Mouse (Mus musculus): ENCODE measurements around the gene Phf21a.
"Not testable (repeated sequence)": the region's sequence is repeated elsewhere in the genome, so short reads cannot be mapped to it uniquely, and the experiment has no call there.

The Phf21a gene

DNA sequence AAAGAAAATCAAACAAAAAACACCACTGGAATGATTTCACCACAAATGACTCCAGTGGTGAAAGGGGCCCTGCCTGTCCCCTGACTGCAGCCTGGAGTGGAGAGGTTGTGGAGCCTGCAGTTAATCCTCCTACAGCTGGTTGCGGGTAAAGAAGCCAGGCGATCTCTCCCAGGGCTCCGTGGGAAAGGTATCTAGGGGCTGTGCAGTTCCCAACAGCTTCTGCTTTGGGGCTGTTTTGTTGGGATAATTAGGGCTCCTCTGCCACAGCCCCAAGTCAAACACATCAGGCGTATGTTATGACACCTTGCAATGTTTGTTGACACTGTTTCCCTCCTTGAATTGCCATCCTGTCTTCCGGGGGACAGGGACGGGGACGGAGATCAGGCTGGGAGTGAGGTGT is 47.5 kb downstream of the Phf21a start:
- Histone ChIP-seq H3K9me3 (ENCODE audit: low read length) (no peaks in the 10 kb centered on the region), H3K4me1 (replicated peaks; ENCODE audit: low read depth, low read length) (peaks cover 60% of the 10 kb centered on the region), H3K36me3 (ENCODE audit: insufficient read depth, low read length) (no peaks in the 10 kb centered on the region), H3K27me3 (ENCODE audit: insufficient read depth, low read length) (no peaks in the 10 kb centered on the region), H3K4me3 (replicated peaks; ENCODE audit: low read length) (peak overlapping the region; percentile 64)
- no peak for TF ChIP-seq CTCF (conservative IDR thresholded peaks at IDR 0.05; ENCODE audit: low read length)
- no peak for TF ChIP-seq POU5F1 (IDR thresholded peaks at IDR 0.05; ENCODE audit: borderline replicate concordance, low read length)
- no peak for TF ChIP-seq NANOG (IDR thresholded peaks at IDR 0.05; ENCODE audit: borderline replicate concordance, low read length)

DNA sequence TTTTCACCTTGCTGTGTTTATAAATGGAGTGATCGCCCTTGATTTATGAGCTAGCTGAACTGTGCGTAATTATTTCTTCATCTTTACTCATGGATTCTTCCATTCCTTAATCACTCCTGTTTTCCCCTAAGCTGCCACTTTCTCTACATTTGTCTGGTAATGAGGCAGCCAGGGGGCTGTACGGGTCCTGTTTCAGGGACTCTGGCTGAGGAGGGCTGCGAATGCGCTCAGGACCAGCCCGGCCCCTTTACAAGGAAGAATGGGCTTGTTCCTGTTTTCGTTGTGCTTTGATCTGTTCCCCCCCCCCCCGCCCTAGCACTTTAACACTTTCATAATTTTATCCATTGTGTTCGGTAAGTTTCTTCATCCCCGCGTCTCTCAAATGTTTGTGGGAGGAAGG is 48.2 kb downstream of the Phf21a start:
- Histone ChIP-seq H3K27me3 (ENCODE audit: insufficient read depth, low read length) (no peaks in the 10 kb centered on the region), H3K4me3 (replicated peaks; ENCODE audit: low read length) (peak overlapping the region; percentile 64), H3K9me3 (ENCODE audit: low read length) (no peaks in the 10 kb centered on the region), H3K36me3 (ENCODE audit: insufficient read depth, low read length) (no peaks in the 10 kb centered on the region), H3K4me1 (replicated peaks; ENCODE audit: low read depth, low read length) (peaks cover 67% of the 10 kb centered on the region)
- peak; percentile 33; the same call in 1 of the 2 replicates for TF ChIP-seq NANOG (IDR thresholded peaks at IDR 0.05; ENCODE audit: borderline replicate concordance, low read length)
- no peak for TF ChIP-seq POU5F1 (IDR thresholded peaks at IDR 0.05; ENCODE audit: borderline replicate concordance, low read length)

DNA sequence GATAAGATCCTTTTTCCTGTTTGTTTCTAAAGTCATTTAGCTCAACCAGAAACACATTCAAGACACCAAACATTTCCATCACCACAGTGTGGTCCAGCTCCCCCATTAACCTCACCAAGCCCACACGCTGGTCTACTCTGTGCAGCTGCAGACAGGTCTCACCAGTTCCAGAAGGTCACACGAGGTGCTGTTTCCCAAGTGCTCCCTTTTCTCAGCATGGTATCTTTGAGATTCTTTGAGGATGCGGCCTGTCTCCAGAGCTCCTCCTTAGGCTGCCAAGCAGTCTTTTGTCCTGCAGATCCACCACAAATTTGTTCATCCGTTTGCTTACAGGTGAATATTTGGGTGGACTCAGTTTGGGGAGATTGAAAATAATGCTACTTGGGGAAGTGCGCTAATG is 51.0 kb downstream of the Phf21a start:
- Histone ChIP-seq H3K4me3 (replicated peaks; ENCODE audit: low read length) (0 out of 2 replicates have a peak overlapping the region, but pooled peaks have one; percentile 32), H3K27me3 (ENCODE audit: insufficient read depth, low read length) (no peaks in the 10 kb centered on the region), H3K4me1 (replicated peaks; ENCODE audit: low read depth, low read length) (peaks cover 90% of the 10 kb centered on the region), H3K36me3 (ENCODE audit: insufficient read depth, low read length) (no peaks in the 10 kb centered on the region), H3K9me3 (ENCODE audit: low read length) (no peaks in the 10 kb centered on the region)
- no peak for TF ChIP-seq CTCF (conservative IDR thresholded peaks at IDR 0.05; ENCODE audit: low read length)
- TF ChIP-seq NANOG (IDR thresholded peaks at IDR 0.05; ENCODE audit: borderline replicate concordance, low read length): peak; percentile 92

DNA sequence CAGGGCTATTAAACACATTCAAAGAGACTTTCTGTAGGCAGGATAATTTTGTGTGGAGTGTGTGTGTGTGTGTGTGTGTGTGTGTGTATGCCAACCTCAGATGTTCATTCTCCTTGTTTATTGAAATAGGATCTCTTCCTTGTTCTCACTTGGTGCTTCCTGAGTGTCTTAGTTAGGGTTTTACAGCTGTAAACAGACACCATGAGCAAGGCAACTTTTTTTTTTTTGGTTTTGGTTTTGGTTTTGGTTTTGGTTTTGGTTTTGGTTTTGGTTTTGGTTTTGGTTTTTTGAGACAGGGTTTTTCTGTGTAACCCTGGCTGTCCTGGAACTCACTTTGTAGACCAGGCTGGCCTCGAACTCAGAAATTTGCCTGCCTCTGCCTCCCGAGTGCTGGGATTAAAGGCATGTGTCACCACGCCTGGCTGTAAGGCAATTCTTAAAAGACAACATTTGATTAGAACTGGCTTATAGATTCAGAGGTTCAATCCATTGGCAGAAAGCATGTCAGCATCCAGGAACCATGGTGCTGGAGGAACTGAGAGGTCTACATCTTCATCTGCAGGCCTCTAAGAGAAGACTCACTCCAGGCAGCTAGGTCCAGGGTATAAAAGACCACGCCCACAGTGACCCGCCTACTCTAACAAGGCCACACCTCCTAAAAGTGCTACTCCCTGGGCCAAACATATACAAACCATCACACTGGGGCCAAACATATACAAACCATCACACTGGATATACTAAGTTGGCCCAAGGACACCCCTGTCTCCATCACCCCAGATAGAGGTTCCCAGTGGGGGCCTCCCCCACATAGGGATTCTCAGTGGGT is 55.2 kb downstream of the Phf21a start:
- not testable (repeated sequence) for H3K4me3 ChIP-seq (replicated peaks; ENCODE audit: low read length); H3K27me3 ChIP-seq (ENCODE audit: insufficient read depth, low read length); H3K36me3 ChIP-seq (ENCODE audit: insufficient read depth, low read length); H3K9me3 ChIP-seq (ENCODE audit: low read length)
- H3K4me1 ChIP-seq (replicated peaks; ENCODE audit: low read depth, low read length): peaks cover 61% of the 10 kb centered on the region

DNA sequence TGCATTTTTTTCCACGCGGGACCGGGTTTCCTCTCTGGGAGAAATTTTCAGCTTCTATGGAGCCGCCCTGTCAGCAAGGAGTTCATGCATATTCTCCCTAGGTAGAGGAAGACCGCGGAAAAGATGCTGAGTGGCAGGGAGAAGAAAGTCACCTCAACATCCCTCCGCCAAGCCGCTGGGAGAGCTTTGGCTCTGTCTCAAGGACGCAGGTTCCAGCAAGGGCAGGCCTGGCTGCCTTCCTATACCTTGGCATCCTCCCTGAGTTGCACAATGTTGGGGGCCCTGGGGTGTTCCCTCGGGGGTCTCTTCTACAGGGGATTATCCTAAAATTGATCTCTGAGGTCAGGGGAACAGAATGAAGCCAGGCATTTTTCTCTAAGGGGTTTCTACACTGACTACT is 71.4 kb downstream of the Phf21a start:
- TF ChIP-seq POU5F1 (IDR thresholded peaks at IDR 0.05; ENCODE audit: borderline replicate concordance, low read length): no peak
- TF ChIP-seq NANOG (IDR thresholded peaks at IDR 0.05; ENCODE audit: borderline replicate concordance, low read length): no peak
- TF ChIP-seq CTCF (conservative IDR thresholded peaks at IDR 0.05; ENCODE audit: low read length): no peak
- Histone ChIP-seq H3K9me3 (ENCODE audit: low read length) (peaks cover 5% of the 10 kb centered on the region; the same call in 1 of the 2 replicates), H3K36me3 (ENCODE audit: insufficient read depth, low read length) (no peaks in the 10 kb centered on the region), H3K4me1 (replicated peaks; ENCODE audit: low read depth, low read length) (peaks cover 23% of the 10 kb centered on the region), H3K4me3 (replicated peaks; ENCODE audit: low read length) (peak overlapping the region; percentile 47), H3K27me3 (ENCODE audit: insufficient read depth, low read length) (no peaks in the 10 kb centered on the region)

DNA sequence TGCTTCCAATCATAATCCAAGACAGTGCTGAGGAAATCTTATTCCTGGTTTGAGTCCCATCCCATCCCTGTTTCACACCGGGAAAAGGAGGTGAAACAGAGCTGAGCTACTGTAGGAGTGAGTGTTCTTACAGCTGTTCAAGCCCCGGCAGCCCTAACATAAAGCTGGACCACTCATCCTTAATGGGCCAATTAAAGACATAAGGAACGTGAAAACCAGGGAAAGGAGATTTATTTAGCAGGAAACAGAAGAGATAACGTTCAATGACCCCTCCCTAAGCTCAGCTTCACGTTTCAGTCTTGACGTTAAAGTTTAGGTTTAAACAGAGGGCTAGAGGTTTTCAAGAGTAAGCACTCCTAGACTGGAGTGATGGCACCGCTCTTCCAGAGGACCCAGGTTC is 74.0 kb downstream of the Phf21a start:
- H3K27me3 ChIP-seq (ENCODE audit: insufficient read depth, low read length): no peaks in the 10 kb centered on the region
- H3K9me3 ChIP-seq (ENCODE audit: low read length): no peaks in the 10 kb centered on the region
- no peak overlapping the region for H3K4me3 ChIP-seq (replicated peaks; ENCODE audit: low read length)
- no peaks in the 10 kb centered on the region for H3K36me3 ChIP-seq (ENCODE audit: insufficient read depth, low read length)
- TF ChIP-seq POU5F1 (IDR thresholded peaks at IDR 0.05; ENCODE audit: borderline replicate concordance, low read length) (no peak), NANOG (IDR thresholded peaks at IDR 0.05; ENCODE audit: borderline replicate concordance, low read length) (no peak), CTCF (conservative IDR thresholded peaks at IDR 0.05; ENCODE audit: low read length) (no peak)
- peaks cover 31% of the 10 kb centered on the region for H3K4me1 ChIP-seq (replicated peaks; ENCODE audit: low read depth, low read length)

DNA sequence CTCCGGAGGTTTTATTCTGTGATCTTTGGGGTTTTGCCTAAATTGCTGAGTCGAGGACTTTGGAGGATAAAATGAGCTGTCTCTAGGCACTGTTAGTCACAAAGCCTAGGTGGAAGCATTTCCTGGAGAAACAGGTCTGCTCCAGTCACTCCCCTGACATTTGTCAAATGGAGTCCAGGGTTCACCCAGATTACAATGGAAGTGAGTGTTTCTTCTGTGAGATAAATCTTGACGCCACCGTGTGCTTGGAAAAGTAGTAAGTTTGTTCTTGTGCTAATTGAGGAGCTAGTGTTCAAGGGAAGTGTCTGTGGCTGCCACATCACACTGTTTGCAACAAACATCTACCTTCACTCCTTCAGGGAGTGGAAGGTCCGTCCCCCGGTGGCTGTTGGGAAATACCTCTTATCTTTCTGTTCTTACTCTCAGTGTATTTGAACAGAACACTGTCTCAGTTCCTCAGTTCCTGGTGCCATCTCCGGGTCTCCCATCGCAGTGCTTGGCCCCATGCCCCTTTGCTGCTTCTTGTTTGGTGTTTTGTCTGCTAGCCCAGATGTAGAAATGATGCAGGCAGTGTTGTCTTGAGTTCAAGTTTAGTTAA is 78.2 kb downstream of the Phf21a start:
- H3K4me1 ChIP-seq (replicated peaks; ENCODE audit: low read depth, low read length): peaks cover 8% of the 10 kb centered on the region
- TF ChIP-seq POU5F1 (IDR thresholded peaks at IDR 0.05; ENCODE audit: borderline replicate concordance, low read length) (no peak), NANOG (IDR thresholded peaks at IDR 0.05; ENCODE audit: borderline replicate concordance, low read length) (no peak), CTCF (conservative IDR thresholded peaks at IDR 0.05; ENCODE audit: low read length) (no peak)
- H3K36me3 ChIP-seq (ENCODE audit: insufficient read depth, low read length): no peaks in the 10 kb centered on the region
- no peaks in the 10 kb centered on the region for H3K9me3 ChIP-seq (ENCODE audit: low read length)
- H3K4me3 ChIP-seq (replicated peaks; ENCODE audit: low read length): no peak overlapping the region
- no peaks in the 10 kb centered on the region for H3K27me3 ChIP-seq (ENCODE audit: insufficient read depth, low read length)

DNA sequence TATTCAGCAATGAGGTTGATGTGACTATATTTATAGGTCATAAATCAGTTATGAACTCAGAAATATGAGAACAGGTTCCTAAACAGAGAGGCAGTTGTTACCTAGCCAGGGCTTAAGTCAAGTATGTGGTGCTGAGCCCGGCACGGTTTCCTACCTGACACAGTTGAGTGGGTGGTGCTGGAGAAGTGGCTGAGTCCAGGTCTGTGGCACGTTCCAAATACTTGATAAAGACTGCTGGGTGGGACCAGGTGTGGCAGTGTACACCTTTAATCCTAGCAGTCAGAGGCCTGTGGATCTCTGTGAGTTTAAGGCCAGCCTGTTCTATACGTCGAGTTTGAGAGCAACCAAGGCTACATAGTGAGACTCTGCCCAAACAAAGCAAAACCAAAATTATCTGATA is 79.4 kb downstream of the Phf21a start:
- Histone ChIP-seq H3K9me3 (ENCODE audit: low read length) (no peaks in the 10 kb centered on the region), H3K4me3 (replicated peaks; ENCODE audit: low read length) (no peak overlapping the region), H3K27me3 (ENCODE audit: insufficient read depth, low read length) (no peaks in the 10 kb centered on the region), H3K36me3 (ENCODE audit: insufficient read depth, low read length) (no peaks in the 10 kb centered on the region), H3K4me1 (replicated peaks; ENCODE audit: low read depth, low read length) (peaks cover 8% of the 10 kb centered on the region)
- TF ChIP-seq POU5F1 (IDR thresholded peaks at IDR 0.05; ENCODE audit: borderline replicate concordance, low read length): no peak
- TF ChIP-seq CTCF (conservative IDR thresholded peaks at IDR 0.05; ENCODE audit: low read length): no peak
- TF ChIP-seq NANOG (IDR thresholded peaks at IDR 0.05; ENCODE audit: borderline replicate concordance, low read length): no peak

DNA sequence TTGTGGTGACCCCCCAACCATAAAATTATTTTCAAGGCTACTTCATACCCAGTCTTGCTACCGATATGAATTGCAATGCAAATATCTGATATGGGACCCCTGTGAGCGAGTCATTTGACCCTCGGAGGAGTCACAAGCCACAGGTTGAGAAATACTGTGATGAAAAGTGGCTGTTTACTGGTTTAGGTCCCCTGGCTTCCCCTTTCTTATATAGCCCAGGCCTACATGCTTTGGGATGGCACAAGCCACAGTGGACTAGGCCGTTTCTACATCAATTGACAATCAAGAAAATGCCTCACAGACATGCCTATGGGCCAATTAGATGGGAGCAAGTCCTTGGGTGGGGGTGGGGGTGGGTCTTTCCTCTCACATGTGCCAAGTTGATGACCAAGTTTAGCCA is 80.3 kb downstream of the Phf21a start:
- Histone ChIP-seq H3K4me1 (replicated peaks; ENCODE audit: low read depth, low read length) (peaks cover 8% of the 10 kb centered on the region), H3K4me3 (replicated peaks; ENCODE audit: low read length) (no peak overlapping the region), H3K27me3 (ENCODE audit: insufficient read depth, low read length) (no peaks in the 10 kb centered on the region), H3K9me3 (ENCODE audit: low read length) (no peaks in the 10 kb centered on the region), H3K36me3 (ENCODE audit: insufficient read depth, low read length) (no peaks in the 10 kb centered on the region)
- TF ChIP-seq NANOG (IDR thresholded peaks at IDR 0.05; ENCODE audit: borderline replicate concordance, low read length): no peak
- TF ChIP-seq POU5F1 (IDR thresholded peaks at IDR 0.05; ENCODE audit: borderline replicate concordance, low read length): no peak
- no peak for TF ChIP-seq CTCF (conservative IDR thresholded peaks at IDR 0.05; ENCODE audit: low read length)

All from E14TG2a.4 (cell line).